Mouse (Mus musculus) c-Kit-positive CD71-positive TER-119-negative erythroid progenitor cells, embryonic 14.5 days (primary cell): ENCODE measurements around the gene Nfkb1.
A peak's percentile ranks its signal among the peaks of the same experiment; 100 is the strongest.

Source experiments
- DNase-seq: peaks from one replicate; pipeline ENCODE4 v3.0.0-alpha.2; 2013; ENCODE audit warnings: low read depth

The Nfkb1 gene

DNA sequence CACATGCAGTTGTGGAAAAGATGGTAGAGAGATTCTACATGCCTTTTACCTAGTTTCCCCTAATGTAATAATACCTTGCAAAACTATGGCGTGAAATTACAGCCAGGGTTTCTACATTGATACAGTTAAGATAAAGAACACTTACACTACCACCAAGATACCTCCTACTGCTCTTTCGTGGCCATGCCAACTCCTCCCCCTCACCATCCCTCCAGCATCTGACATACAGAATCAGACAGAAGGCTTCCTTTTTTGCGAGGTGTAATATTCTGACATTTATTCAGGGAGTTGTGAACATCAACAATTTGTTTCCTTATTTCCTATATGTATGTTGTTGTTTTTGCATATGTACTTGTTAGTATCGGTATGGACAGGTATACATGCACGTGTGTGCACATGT, 11.3 kb upstream of the Nfkb1 start:
- DNase-seq: no peak

DNA sequence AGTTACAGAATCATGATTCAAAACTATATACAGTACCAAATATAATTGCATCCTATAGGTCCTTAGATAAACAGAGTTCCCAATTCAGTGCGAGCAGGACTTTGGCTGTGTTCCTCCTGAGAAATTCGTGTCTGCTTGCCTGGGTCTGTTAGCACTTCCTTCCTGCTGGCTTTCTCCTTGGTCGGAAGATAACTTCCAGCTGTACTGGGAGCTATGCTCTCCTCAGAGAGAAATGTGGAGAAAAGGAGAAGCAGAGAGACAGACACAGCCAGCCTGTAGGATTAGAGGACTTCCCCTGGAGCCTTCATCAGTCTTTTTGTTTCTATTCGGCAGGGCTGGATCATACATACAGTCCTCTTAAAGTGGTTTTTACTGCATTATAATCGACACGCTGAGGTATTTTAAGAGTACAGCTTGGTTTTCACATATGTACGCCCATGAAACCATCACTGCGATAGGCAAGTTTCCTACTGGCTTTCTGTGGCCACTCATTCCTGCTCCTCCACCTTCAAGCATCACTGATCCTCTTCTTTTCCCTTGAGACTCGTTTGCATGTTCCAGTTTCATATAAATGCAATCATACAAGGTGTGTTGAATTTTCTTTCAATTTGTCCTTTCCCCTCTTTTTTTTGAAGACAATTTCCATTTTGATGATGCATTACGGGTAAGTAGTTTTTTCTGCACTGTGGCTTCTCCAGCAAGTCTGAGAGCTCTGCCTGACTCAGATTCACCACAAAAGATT, 8.3 kb upstream of the Nfkb1 start:
- no peak for DNase-seq

DNA sequence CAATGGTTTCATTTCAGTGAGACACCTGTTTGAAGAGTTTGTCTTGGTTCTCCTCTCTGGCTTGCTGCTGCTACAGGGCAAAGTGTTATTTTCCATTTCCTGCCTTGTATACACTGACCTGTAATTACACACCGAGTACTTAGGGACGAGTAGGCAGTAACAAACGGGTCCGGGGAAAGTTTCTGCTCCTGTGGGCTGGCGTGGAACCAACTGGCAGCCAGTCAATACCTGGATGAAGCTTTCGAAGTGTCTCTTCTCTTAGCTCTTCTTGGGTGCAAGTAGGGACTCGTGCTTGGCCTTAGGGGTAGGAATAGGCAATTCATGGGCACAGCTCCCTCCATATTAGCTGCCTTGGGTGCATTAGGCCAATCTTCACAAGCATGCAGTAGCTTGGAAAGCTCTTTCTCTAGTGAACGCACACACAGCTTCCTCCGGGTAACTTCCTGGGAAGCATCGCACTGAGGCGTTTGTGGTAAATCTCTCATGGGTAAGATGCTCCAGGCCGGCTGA, 7.2 kb upstream of the Nfkb1 start:
- DNase-seq: no peak

DNA sequence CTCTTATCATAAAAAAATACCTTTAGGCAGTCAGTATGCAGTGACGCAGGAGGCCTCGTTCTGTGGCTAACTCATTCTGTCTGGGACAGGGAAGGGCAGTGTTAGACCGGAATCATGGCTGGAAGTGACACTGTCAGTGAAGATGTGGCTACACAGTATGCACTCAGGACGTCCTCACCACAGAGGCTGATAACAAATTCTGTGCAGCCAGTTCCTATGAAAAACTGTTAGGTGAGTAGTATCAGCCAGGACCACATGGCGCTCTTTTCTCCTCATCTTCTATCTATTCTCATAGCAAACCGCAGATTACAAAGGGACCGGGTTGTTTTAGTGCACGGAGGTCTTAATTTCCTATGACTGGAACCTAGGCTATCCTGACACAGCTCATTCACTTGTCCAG, 4.9 kb upstream of the Nfkb1 start:
- DNase-seq: peak; percentile 79

DNA sequence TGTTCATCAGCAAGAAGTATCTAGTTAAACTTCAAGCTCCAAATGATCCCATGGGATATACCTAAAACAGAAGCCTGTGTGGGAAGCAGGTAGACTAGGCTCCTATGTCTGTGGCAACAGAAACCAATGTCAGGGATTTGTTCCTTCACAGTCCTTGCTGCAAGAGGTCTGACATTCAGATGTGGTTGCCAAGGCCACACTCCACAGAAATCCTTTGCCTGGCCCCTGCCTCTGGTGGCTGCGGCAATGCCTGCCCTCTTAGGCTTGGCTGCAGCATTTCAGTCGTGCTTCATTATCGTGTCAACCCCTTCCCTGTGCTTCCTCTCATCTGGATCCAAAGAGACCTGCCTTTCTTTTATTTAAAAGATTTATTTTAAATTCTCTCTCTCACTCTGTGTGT, 1.7 kb upstream of the Nfkb1 start:
- no peak for DNase-seq

DNA sequence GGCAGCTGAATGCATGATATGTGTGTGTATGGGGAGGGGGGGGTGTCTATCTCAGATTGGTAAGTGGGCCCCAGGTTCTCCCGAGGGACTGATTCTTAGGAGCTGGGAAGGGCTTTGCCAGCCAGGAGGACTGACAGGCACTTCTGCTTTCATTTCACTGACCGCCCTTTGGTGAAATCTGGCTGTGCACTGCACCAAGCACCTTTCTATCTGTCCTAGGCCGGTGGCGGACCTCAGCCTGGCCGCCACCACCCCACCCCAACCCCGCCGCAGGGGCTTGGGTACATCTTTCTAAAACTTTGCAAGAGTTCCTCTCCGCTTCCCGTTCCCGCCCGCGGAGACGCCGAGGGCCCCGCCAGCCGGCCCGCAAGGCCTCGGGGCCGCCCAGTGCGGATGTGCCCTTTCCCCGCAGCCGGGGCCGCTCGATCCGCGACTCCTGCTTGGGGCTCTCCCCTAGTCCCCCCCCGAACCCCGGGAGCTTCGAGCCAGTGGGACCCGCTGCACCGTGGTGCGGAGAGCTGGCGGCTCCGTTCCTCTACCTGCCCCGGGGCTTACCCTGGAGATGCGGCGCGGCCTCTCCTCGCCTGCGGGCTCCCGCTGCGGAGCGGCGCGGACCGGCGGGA, 668 bp downstream of the Nfkb1 start:
- no peak for DNase-seq

DNA sequence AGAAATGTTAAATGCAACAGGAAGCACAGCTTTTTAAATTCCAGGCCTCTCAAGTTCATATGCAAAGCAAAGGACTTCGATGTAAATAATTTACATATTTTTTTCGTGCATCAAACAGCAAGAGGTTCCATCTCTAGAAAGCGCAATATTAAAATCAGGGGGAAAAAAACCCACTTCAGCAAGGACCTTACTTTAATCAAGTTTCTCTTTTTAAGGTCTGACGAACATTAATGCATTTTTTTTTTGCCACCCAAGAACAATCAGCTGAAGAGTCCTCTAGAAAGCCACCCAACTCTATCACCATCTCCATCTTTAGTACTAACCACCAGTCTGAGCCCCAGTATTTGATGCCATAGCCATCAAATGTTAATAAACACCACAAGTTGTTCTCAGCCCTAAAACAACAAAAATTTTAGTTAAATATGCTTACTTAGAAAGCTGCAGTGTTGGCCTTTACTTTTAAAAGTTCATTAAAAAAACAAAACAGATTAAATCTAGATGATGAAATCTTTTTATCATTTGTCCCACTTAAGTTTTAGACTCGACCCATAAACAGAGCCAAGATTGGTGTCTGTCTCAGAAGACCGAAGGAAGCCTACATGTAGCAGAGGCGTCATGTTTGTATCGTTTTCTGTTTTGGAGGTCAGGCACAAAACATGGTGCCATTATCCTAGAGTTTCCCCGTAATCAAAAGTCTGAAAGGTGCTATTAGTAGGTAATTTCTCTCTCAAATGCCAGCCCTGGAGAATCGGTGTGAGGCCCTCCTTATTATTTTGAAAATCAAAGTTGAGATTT, 1.4 kb downstream of the Nfkb1 start:
- DNase-seq: no peak

DNA sequence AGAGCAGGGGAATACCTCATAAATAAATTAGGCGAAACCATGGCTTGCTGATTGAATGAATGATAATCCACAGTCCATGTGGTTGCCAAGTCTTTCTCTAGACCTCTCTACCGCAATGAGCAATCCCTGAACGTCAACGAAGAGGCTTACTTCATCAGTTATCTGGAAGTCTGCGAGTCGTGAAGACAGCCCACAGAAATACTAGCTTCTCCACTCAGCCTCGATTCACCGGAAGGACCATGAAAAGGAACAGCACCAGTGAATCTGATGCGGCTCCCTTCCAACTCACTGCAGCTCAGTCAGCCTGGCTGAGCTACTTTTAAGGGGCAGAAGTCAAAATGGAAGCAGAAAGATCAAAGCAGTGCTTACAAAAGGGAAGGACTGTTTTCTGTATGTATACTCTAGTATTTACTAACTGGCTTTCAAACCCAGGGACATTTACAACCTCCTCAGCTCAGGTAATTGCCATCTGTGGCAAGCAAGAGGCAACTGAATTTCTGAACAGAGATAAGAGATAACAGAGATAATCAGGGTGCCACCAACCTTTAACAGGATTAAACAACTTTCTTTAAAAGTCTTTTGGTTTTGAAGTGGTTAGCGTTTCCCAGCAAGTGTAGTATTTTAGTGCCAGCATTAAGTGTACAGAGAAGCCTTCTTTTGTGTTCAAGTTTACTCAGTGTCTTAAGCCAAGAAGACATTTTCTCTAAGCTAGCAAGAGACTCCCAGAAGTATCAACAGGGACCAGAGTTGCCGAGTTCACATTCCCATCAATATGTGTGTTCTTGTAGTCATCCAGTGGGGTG, 2.2 kb downstream of the Nfkb1 start:
- DNase-seq: no peak

DNA sequence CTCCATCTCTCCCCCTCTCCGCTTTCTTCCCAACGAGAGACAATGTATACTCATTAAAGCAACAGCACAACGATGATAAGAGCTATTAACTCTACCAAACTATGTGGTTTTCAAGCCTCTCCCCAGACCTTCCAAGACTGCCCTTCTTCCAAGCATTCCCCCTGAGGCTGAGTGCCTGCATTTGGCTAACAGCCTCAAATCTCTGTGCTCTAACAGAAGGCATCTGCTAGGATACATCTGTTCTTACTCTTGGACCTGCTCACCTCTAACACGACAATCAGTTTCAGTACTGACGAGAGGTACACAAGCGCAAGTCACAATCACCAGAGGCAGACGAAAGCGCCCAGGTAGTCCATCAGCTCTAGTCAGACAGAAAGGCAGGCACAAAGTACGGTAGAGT, 3.4 kb downstream of the Nfkb1 start:
- DNase-seq: no peak

DNA sequence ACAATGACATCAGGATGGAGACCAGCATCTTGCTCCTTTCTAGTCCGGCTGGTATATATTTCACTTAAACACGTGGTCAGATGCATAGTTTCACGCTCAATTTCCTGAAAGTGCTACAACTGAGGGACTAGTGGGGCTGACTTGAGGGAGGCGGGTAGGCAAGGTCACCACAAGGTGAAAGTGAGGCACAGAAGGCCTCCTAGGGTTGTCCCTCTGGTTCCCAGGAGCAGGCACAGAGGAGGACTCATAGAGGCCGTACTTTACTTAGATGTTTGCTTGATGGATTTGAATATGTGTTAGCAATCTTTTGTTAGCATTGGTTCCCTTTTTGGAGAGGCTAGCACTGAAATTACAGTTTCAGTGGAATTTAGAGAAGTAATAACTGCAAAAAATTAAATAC, 4.9 kb downstream of the Nfkb1 start:
- no peak for DNase-seq

DNA sequence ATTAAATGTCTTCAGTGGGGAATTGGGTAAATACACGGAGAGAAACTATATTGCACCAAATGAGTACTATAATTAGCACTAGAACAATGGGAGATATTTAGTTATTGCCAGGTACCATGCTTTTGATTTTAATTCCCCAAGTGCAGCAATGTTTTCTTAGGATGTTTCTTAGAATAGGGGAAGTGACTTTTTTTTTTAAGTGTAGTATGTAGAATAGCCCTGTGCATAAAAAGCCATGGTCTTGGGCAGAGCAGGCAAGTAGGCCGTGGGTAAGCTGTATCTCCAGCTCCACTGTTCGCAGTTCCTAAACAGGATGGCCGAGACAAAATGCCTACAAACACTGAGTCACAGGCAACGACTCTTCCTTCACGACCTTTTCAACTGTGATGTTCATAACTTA, 8.1 kb downstream of the Nfkb1 start:
- no peak for DNase-seq

DNA sequence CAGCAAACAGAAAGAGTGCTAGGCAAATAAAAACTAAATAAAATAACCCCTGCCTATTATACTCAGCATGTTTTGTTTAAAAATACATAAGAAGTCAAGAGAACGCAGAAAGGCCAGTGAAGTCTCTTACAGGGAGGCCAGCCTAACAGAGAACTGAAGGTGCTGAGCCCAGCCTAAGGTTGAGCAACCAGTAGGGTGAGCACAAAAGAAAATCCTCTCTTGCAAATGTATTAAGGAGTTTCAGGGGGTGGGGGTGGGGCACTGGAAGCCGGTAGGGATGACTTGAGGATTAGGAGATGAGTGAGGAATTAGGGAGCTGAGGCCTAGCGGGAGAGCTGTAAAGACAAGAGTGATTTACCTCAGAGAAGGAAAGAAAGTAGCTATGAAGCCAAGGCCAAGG, 9.1 kb downstream of the Nfkb1 start:
- no peak for DNase-seq

DNA sequence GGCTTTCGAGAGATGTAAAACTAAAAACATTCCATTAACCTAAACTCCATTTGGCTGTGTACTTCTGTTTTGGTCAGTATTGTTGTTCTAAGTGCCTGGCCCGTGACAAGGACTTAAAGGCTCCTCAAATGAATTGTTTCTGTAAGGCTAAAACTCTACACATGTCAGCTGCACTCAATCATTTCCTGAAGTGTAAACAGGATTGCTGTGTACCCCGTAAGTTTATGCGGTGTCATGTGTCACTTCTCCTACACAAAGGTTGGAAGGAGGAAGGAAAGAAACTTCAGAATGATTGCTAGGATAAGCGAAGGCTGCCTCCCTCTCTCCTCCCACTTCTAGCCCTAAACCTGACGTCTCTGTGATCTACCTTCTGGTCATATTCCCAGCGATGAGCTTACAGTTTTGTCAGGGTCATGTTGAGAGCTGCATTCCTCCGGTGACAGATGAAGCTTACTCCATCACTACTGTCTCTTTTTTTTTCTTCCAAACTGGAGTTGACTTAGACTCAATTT, 10.0 kb downstream of the Nfkb1 start:
- DNase-seq: no peak

DNA sequence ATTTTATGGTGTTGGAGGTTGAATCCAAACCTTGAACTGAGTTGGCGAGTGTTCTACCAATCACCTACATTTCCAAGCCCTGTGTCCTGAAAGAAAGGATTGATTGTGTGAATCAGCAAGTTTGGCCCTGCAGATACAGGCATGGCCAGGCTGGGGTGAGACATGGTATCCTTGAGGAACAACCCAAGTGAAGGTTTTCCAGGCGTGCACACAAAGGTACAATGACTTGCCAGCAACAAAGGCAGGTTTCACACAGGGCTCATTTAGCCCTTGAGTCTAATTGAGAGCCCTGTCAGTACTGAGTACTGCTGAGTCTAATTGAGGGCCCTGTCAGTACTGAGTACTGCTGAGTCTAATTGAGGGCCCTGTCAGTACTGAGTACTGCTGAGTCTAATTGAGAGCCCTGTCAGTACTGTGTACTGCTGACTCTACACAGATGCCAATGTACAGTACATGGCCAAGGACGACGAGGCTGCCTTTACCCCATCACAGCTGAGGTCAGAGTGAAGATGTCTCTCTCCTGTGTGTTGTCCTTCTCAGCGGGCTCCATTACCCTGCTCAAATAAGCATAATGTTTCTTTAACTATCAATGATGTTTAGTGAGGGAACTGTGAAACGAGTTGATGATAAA, 11.0 kb downstream of the Nfkb1 start:
- no peak for DNase-seq

DNA sequence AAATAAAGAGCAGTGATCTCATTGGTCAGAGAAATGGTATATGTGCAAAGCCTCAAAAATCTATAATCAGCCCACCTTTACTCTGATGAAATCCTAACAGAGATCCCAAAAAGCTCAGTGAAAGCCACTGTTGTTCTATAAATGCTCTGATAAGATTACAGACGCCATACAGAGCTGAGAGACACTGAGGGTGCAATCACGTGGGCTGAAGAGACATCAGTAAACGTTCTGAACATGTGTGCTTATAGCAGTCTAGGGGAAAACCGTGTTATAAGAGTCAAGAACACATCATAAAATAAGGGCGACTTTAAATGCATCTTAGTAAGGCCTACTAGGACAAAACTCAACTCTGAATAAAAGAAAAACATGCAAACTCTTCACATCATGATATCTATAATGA, 14.3 kb downstream of the Nfkb1 start:
- DNase-seq: no peak

DNA sequence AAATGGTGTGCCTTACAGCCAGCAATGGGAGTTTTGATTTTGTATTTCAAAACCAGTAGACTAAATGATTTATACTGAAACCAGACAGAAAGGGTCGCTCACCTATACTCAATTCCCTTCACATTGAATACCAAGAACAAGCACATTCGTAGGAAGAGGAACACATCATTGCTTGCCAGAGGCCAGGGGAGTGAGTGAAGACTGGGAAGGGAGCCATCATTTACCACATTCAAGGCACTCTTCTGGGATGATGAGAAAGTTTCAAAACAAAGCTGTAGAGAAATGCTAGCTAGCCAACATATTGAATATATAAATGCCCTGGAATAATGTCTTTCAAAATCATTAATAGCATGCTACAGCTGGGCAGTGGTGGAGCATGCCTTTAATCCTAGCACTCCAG, 15.0 kb downstream of the Nfkb1 start:
- DNase-seq: no peak

DNA sequence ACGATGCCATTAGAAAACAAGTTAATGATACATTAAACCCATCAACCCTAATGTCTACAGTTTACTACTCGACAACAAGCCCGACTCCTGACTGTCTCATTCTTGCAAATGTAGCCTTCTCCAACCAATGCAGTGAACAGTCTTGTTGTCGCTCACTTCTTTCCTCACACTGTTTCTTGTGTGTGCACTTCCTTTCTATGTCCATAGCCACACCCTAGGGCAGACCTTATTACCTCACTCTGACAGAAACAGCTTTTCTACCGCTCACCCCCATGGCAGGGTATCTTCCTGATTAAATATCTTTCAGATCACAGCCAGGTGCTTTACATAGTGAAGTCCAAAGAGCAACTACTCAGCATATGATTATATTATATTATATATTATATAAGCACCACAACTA, 15.9 kb downstream of the Nfkb1 start:
- no peak for DNase-seq

DNA sequence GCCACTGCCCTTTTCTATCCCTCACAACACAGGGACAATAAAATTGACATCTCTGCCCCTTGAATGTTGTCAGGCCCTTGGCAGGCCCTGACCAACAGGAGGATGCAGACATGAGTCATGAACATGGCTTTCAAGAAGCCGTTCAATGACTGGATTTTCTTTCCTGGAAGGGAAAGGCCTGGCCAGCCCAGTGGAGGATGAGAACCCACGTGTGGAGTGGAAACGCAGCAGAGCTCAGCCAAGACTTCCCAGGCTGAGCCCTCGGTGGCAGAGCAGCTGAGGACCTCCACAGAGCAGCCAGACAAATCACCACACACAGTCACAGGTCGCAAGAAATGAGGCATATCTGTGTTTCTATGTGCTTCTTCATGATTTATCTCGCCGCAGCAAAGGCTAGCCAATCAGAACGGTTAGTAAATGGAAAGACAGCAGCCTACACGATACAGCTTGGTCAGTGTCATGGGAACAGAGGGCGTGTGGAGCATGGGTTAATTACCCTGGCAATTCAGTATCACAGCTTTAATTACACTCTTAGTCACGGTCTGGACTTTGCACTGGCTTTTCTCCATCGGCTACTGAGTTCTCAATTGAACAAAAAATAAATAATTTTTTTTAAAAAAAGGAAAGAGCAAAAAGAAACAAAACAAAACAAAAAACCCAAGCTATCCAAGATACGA, 16.5 kb downstream of the Nfkb1 start:
- DNase-seq: no peak

DNA sequence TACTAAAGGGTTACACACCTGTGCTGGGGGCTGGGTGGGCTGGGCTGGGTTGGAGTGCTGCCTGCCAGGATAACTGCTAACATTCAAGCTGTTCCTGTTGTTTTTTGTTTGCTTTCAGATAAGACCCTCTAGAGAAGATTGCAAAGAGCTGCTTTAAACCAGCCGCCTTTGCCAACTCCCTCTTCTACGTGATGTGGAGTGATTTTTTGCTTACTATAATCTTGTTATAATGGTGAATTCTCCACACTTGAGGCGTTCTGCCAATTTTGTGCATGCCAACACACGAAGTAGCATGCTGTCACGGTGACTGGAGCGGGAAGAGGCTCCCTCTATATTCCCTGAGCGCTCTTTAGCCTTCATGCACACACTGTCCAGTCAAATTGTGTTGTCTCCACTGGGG, 17.7 kb downstream of the Nfkb1 start:
- DNase-seq: no peak

DNA sequence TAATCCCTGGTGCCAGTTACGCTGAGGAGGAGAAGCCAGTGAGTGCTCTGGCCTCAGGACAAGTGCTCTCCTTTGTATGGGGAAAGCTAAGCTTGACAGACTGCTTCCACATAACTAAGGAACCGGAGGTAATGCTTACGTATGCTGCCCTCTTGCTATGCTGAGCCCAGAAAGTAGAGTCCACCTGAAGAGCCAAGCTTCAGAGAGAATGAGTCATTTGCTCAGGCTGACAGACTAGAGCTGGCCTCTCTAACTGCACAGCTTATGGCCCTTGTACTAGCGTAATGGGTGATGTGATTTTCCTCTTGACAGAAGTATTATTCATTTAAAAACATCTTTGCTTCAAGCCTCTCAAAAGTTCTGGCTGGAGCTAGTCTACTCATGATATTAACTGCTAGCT, 18.3 kb downstream of the Nfkb1 start:
- DNase-seq: no peak

DNA sequence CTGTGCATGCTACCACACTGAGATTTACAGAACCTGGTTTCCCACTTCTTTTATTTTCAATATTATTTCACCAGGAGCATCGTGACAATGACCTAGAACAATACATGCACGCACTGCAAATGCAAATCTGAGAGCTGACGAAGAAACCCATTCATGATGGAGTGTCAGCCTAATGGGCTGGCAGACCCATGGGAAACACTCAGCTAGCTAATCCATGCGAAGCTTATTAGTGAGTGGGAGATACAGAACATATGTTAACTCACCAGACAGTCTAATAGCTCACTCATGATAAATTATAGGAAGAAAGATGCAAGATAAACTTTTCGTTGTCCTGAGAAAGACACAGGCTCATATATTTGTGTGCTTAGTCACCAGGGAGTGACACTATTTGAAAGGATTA, 19.2 kb downstream of the Nfkb1 start:
- DNase-seq: no peak
